Mouse (Mus musculus) left cerebral cortex, adult 18-20 months (tissue): Measurements from ENCODE around the gene Adipor2. TPM values are rescaled to one million over a fixed set of nuclear protein-coding genes. Genes with fewer than 3 reads are reported as not detected.

Experiments
- DNase-seq, 2 experiments: peaks; one replicate each; pipeline ENCODE4 v3.0.0; 2021 to 2022; ENCODE audit warnings: low spot score in 2 of 2, mixed read lengths in 1 of 2
- total RNA-seq, 2 experiments: library from RNA; stranded (reverse); gene quantifications; 2 replicates each; pipeline ENCODE4 v1.2.3; 2021

Gene Adipor2
- total RNA-seq, 2 experiments from 2014 or later = 39.3 to 40.0 TPM

DNA sequence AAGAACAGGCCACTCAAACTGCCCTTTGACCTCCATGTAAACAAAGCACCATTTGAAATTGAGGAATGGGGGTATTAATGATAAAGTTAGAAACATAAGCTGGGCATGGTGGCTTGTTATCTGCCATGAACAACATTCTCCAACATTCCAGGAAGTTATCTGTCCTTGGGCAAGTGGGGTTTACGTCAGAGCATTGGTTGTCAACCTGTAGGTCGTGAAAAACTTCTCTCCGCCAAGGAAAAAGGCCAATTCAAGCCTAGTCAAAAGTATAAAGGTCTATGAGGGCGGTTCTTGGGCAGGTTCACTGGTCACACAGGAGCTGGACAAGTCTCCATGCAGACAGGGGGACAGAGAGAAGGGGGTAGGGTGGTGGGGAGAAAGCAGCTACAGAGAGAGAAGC is 3.5 kb upstream of the Adipor2 start:
- no peak for DNase-seq

DNA sequence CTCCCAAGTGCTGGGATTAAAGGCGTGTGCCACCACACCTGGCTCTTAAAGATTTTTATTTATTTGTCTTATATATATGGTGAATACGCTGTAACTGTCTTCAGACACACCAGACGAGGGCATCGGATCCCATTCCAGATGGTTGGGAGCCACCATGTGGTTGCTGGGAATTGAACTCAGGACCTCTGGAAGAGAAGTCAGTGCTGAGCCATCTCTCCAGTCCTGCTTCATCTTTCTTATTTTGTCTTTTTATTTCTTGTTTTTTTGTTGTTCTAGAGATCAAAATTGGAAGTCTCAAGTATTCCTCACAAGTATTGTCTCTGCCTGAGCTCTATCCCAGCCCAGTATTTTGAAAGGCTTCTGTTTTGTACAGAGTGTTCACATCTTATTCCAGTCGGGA is 2.9 kb upstream of the Adipor2 start:
- DNase-seq = no peak

DNA sequence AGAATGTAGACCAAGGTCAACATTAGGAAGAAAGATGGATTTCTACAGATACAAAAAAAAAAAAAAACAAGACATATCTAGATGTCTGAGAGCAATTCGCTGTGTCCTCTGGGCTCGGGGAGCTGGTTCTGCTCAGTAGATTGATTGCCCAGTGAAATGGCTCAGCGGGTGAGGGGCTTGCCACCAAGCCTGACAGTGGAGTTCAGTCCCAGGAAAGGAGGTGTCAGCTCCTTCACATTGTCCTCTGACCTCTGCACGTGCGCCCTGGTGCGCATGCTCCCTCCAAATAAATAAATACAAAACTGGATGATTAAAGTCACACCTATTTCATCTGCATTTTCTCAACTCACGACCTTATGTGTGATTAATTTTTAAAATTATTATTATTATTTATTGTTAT is 1.9 kb upstream of the Adipor2 start:
- no peak for DNase-seq

DNA sequence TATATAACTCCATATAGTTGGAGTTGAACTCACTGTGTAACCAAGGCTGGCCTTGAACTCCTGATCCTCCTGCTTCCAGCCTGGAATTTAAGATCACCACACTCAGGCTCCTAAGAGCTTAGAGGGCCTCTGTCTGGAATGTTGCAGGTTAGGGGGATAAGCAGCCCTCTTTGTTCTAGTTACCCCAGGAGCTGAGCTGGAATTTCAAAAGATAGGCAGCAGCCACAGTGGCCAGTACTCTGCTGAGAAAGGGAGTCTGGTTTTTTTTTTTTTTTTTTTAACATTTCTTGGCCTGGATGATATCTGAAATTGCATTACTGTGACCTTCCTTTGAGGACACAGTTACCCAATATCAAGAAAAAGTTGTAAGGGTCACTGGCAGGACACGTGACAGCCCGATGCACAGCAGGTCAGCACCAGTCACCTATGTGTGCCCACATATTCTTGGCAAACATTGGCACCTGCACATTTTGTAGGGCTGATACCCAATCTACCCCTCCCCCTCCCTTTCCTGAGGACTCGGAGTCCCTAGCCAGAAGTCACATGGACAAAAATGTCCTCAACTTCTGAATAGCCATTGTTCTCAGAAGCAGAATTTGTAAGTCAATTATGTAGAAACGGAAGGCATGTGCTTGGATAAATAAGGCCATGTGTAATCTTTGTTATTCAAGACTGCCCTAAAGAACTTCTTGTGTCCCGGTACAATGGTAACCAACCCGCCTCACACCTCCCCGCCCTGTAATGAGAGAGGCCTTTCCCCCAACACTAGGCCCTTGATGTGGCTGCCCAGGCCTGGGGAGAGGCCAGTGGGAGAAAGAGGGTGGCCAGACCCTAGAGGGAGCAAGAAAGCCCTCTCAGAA is 1.1 kb upstream of the Adipor2 start:
- DNase-seq = peak; percentile 17 to 28

DNA sequence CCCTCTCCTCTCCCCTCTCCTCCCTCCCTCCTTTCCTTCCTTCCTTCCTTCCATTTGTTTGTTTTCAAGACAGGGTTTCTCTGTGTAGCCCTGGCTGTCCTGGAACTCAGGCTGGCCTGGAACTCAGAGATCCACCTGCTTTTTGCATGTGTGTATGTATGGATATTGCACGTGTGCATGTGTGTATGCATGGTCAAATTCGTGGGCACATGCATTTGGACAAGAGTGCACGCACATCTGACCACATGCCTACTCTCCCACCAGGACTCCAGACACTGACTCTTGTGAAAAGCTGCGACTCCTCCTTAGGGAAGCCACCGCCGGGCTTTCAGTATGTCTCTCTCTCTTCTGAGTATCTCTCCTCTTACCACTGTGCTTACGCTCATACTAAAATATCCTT is 317 bp upstream of the Adipor2 start:
- no peak for DNase-seq

DNA sequence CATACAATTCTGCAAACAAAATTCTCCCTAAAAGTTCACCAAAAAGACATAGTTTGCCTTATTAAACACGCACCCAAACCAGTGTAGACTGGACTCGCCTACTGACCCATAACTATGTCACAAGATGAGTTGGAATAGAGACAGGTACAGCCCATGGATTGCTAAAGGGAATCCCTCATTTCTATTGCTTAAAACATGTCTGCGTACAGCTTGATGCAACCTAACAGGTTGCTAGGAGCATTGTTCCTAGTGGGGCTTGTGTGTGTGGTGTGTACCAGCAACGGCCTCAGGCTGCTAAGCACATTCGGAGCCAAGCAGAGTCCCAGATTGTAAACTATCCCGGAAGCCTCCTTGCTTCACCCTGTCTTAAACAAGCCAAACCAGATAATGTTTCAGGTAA is 861 bp downstream of the Adipor2 start:
- no peak for DNase-seq

DNA sequence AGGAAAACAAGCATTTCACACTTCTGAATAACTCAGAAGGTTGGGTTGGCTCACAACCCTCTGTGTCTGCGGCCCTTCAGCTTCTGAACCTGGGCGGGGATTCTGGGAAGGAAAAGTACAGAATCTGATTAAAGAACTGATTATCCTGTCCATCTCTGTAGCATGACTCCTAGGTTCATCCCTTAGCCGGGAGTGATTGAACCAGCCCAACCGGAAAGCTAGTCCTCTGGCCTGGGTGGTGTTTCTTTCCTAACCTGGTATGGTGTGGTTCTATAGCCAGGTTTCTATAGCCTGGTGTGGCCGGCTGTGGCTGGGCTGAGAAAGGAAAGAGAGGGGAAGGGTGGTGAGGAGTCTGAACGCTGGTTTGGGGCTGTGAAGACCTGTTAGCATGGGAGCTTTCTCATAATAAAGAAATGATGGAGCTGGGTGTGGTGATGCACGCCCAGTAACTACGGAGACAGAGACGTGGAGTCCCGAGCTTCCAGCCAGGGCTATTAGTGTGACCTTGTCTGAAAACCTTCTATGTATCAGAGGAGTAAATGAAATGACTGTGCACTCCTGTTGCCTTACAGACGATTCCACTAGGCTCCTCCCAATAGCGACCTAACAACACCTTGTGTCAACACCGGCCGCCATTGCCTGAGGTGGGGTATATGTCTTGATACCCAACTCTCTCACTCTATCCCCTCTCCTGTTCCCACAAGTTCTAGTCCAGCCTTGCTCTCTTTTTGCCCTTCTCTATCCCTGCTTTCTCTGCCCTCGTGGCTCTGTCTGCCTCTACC is 3.1 kb downstream of the Adipor2 start:
- DNase-seq = no peak

DNA sequence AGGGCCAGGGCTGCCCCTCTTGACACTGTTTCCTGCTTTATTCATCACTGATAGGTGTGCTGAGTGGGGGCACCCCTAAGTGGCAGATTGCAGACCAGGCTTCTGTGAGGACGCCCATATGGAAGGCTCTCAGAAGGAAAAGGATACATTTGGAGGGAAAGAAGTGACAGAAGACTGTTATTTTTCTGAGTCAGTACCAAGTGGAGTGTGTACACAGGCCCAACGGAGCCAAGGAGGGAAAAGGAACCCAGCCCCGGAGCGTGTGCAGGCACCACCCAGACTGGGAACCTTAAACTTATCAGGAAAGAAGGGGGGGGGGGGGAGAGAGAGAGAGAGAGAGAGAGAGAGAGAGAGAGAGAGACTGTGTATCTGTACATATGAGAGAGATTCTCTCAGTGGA is 4.9 kb downstream of the Adipor2 start:
- no peak for DNase-seq

DNA sequence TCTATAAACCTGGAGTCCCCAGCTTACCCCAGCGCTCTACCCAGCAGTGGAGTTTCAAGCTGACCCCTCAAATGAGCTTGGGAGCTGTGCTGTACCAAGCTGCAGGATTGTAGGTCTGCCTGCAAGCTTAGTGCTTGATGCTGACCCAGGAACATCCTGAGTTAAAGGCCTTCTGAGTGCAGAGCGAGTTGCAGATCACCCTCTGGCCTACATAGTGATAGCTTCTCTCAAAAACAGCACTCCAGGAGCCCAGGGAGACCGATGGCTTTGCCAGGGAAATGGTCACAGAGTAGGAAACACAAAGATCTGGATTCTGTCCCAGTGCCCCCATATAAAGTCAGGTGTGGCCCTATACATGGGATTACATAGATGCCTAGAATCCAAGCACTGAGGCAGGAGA is 6.0 kb downstream of the Adipor2 start:
- DNase-seq = no peak

DNA sequence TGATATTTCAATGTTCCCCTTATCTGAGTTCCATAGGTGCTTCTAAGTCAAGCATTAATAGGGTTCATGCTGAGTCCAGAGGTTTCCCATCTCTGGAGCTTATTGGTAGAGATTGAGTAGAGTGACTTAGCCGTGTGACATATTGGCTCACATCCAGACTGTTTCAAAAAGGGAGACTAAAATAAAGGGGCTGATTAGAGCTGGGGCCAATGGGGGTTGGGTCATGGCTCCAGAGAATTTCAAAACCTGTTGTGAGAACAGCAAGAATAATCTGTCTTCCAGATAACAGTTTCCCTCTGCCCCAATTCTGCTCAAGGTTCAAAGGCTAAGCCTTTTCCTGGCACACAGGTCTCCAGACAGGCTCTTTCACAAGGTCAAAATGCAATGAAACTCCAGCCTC is 7.7 kb downstream of the Adipor2 start:
- DNase-seq = no peak

DNA sequence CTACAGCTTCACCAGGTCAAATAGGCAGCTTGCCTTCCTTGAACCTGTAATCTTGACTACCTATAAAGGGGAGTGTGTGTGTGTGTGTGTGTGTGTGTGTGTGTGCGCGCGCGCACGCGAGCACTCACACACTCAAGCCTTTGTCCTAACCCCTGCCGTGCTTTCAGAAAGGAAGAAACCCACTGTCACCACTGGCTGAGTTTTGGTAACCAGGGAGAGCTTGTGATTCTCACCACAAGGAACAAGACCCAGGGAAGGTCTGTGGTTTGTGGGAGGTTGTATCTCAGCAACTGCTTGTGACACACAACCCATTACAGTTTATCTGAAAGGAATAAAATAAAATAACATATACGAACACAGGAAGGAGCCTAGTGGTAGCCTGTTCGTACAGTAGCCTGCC is 8.9 kb downstream of the Adipor2 start:
- DNase-seq = no peak

DNA sequence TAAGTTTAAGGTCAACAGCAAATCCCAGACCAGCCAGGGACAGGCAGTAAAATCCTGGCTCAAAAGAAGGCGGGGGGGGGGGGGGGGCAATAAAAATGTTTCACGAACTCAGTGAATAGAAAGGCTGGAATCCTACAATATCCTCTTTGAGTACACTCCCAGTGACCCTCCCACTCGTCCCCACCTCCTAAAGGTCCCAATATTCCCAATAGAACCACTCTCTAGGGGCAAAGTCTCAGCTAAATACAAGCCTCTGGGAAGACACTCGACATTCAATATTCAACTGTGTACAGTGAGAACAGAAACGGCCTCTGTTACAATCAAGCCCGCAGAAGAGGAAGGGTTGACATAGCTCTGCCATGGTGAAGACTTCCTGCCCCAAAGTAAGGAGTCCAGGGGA is 9.7 kb downstream of the Adipor2 start:
- DNase-seq = no peak

DNA sequence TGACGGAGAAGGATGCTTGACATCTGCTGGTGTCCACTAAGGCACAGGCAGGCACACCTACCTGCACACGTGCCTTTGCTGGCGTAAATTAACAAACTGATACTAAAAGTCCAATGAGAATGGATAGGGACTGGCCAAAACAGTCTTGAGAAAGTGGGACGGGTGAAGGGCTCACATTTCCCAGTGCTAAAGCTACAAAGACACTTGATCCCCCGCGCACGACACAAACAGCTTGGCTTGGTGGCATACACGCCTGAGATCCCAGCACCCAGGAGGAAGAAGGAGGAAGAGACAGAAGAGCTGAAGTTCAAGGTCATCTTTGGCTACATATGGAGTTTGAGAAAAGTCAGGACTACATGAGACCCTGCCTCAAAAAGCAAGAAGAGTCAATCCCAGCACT is 11.0 kb downstream of the Adipor2 start:
- no peak for DNase-seq

DNA sequence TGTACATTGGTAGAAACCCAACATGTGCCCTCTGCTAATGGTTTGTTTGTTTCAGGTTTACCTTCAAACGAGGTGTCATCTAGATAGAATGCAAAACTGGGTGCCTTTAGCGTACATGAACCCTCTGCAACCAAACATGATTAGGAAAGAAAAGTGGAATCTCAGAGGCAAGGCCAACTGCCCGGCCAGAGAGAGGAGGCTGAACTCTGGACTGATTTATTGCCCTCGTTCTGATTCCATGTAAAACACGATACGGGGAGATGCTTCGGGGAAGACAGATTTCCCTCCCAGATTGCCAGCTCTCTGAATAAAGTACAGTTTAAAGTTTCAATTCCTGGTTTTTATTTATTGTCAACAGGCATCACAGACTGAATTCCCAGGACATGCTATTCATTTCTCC is 12.2 kb downstream of the Adipor2 start:
- no peak for DNase-seq

DNA sequence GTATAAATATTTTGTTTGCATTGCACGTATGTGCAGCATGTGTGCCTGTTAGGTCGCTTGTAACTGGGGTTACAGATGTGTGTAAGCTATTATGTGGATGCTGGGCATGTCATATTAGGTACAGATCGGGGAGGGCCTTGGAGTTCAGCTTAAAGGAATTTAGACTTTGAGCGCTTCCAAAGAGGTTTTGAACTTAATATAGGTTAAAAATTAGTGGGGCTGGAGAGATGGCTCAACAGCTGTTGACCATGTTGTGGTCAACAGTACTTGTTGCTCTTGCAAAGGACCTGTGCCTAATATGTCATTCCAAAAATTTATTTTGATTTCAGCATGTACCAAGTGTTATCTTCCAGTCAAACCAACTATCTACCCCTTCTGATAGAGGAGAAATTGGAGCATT is 12.7 kb downstream of the Adipor2 start:
- no peak for DNase-seq

DNA sequence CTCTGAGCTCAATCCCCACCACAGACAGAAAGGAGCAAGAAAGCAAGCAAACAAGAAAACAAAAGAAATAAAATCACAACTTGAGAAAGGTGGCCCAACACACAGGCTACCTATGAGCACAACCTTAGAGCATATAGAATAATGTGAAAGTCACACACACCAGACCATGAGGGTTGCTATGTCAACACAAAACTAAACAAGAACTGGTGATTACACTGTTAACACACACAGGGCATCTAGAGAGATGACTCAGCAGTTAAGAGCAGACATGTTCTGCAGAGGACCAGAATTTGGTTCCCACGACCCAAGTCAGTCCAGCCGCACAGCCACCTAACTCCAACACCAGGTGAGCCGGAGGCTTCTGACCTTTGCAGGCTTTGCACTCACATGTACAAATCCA is 14.5 kb downstream of the Adipor2 start:
- no peak for DNase-seq

DNA sequence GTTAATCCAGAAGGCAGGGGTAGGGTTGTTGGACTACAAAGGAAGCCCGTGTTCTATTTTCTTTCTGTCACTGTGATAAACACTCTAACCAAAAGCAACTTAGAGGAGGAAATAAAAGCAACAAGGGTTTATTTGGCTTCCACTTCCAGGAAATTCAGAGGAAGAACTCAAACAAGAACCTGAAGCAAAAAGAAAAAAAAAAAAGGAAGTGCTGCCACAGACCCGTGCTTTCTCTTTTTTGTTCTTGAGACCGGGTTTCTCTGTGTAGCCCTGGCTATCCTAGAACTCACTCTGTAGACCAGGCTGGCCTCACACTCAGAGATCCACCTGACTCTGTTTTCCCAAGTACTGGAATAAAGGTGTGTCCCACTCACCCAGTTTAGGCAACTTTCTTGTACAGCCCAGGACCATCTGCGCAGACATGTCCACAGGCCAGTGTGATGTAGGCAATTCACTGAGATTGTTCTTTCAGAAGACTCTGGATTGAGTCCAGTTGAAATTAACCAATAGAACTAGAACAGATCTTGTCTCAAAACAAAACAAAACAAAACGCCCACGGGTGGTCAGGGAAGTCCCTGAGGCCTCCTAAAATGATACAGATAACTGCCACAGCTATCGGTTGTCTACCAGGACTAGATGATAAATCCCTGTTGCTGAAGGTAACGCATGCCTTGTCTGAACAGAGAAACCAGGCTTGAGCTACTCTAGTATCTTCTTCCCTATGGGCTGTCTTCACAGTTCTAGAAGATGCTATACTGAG is 15.8 kb downstream of the Adipor2 start:
- no peak for DNase-seq

DNA sequence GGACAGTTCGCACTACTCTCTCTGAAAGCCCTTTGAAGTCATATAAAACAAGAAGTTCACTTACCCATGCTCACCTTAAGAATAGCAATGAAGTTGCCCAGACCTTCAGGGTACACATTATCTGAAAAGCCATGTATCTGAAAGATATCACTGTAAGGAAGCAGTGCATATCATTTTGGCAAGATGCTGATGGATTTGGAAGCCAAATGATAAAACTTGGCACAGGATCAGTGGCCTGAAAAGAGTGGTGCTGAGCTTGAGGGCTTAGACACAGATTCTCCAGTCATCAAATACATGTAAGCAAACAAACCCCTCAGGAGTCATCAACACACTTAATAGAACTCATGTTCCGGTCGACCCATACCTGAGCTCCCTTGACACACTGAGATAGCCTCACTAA is 16.9 kb downstream of the Adipor2 start:
- no peak for DNase-seq

DNA sequence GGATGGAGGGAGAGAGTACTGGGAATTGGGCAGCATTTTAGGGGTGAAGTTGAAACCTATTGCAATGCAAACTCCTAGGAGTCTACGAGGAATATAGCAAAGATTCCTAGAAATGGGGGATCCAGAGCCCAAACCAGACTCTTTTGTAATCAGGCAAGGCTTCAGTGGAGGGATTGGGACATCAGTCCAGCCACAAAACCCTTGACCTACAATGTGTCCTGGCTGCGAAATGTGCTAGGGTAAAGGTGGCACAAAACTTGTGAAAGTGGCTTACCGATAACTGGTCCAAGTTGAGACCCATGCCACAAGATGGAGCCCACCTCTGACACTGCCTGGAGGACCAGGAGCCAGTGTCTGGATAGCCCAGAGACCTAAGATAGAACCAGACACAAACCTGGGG is 18.1 kb downstream of the Adipor2 start:
- no peak for DNase-seq

DNA sequence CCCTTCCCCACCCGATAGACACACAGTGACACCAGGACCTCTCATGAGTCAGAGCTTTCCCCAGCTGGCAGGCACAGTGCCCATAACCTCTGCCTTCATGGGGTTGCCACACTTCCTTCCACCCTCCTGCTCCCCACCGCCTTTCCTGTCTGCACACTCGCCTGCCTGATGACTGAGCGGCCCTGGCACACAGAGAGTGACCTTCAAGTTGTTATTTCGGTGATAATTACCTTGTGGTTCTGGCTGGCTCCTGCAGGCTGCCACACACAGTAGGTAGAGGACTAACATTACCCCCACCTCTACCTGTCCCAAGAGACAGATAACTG is 21.2 kb downstream of the Adipor2 start:
- DNase-seq = no peak

DNA sequence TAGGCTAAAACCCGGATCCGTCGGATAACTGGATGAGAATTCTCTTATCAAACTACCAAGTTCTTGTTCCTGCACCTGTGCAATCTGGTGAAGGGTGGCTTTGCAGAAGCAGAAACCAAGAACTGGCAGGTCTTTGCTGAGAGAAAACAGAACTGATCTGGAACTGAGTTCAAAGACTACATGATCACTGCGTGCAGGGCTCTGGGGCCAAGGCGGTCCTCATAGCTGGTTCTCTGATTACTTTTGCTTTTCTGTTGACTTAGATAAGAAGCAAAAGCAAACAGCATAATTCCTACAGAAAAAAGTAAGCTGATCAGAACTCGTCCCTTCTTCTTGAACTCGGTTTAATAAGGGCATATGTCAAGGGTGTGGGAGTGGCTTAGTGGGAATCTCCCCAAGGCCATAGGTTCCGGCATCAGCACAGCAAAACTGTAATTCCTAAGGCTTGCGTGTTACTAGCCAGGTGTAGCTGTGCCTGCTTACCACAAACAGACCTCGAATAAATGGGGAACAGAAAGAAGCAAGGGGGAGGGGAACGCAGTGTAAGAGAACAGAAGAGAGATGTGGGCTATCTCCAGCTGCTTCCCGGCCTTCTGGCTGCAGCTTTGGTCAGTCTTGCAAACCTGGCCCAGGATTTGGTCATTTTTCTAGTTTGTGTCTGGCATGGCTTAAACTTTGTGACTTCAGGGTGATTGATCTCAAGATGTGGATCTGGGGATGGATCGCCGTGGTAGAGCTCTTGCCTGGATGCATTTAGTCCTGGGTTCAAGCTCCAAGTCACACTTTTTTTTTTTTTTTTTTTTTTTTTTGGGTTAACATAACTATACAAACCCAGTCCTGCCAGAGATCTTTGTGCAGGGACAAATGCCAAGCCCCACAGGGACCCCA is 21.8 kb downstream of the Adipor2 start:
- DNase-seq = no peak
